Mouse (Mus musculus): ENCODE results near the gene Lrrc4. TPM values are rescaled to one million over a fixed set of nuclear protein-coding genes. Genes with fewer than 3 reads are reported as not detected.

The Lrrc4 gene
- polyA plus RNA-seq (2012; rRNA removed), result 0.27 and 0.41 TPM in 2 replicates

DNA sequence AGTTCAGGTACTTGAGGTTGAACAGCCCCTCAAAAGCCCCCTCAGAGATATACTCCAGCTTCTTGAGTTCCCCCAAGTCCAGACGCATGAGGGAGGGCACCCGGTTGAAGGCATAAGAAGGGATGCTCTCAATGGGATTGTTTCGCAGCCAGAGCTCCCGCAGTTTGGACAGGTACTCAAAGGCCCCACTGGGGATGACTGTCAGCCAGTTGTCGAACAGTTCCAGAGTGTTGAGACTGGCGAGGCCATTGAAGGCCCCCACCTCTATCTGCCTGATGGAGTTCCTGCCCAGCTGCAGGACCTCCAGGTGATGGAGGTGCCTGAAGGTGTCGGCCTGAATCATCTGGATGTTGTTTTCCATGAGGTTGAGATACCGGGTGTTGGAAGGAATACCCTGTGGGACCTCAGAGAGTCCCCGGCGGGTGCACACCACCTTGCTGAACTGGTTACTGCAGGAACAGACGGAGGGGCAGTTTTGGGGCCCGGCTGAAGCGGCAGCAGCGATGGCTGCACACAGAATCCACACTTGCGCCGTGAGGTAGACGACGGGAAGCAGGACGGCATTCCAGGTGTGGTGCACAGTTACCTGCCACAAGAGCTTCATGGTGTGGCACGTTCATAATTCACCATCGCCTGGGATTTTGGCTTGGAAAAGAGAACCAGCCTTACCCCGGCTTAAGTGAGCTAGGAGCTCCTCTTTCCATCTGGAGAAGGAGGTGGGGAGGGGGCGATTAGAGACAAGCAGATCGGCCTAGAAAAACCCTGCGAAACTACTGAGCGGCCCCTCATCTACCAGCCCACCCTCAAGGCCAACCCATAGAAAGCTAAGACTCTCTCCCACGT, at the start of gene Lrrc4:
Gene Lrrc4 (minus strand): TSS at position 737 of the 843 bp plus-strand sequence.

Other genes starting within 250 kb of the Lrrc4 start
- gene Lep, start 228.5 kb upstream of the Lrrc4 start, polyA plus RNA-seq (2012; rRNA removed), result 0.94 and 1.3 TPM in 2 replicates